Mouse (Mus musculus) layer of hippocampus, adult 9-10 months (tissue): Measurements from ENCODE around the gene Oxgr1.

Experiments
- DNase-seq: peaks from one replicate; pipeline ENCODE4 v3.0.0; 2022; ENCODE audit warnings: low spot score

Oxgr1 gene

DNA sequence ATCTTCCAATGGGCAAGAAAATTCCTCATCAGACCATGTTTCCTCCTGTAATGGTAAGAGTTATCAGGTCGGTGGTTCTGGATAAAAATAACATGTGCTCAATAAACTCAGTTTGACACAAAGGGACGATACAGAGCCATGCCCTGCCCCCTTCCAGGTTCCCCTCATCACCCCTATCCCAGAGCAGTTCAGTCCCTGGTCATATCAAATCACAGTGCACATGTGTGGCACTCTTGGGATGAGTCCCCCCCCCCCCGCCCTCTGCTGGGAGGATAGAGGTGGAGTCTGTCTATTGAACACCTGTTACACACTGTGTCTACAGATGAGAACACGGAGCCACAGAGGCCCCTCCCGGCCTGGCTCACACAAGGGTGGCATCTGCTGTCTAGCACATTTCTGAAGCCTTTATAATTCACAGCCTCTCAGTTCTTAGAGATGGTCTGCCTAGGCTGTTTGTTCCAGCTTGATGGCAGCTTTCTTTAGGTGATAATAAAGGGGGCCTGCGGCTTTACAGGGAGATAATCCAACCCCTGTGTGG, 61.5 kb downstream of the Oxgr1 start:
- DNase-seq = no peak
